Mouse (Mus musculus) intestine, postnatal 0 days (tissue): ENCODE results near the gene Gm10490. TPM values are rescaled to one million over a fixed set of nuclear protein-coding genes. Genes with fewer than 3 reads are reported as not detected.

Experiments
- ATAC-seq: fragments of 200-750 bp; cut with Nextera tagmentation; 2 replicates; pipeline ENCODE4 v1.8.0; 2017; ENCODE audit warnings: mild to moderate bottlenecking, moderate TSS enrichment, moderate library complexity
- H3K27ac ChIP-seq: fragments of 300-500 bp; sonication (generic); 2 replicates; pipeline ENCODE4 v1.5.1; 2014; ENCODE audit warnings: mild to moderate bottlenecking, low read depth, low read length, moderate library complexity
- H3K27me3 ChIP-seq: fragments of 300-500 bp; sonication (generic); replicated peaks from 2 replicates; pipeline ENCODE4 v1.6.1; 2014; ENCODE audit warnings: low read length, mixed read lengths; ENCODE audit not compliant: control insufficient read depth, insufficient read depth
- H3K36me3 ChIP-seq: fragments of 300-500 bp; sonication (generic); 2 replicates; pipeline ENCODE4 v1.6.1; 2014; ENCODE audit warnings: mild to moderate bottlenecking, moderate library complexity; ENCODE audit not compliant: control insufficient read depth, insufficient read depth
- H3K4me1 ChIP-seq: fragments of 300-500 bp; sonication (generic); replicated peaks from 2 replicates; pipeline ENCODE4 v1.6.1; 2014; ENCODE audit warnings: antibody characterized with exemption, low read length, mixed read lengths; ENCODE audit not compliant: control insufficient read depth, insufficient read depth
- H3K4me2 ChIP-seq: fragments of 300-500 bp; sonication (generic); replicated peaks from 2 replicates; pipeline ENCODE4 v1.6.1; 2014; ENCODE audit warnings: low read depth, mild to moderate bottlenecking, moderate library complexity
- H3K4me3 ChIP-seq: fragments of 300-500 bp; sonication (generic); 2 replicates; pipeline ENCODE4 v1.5.1; 2014; ENCODE audit warnings: low read depth, low read length
- H3K9ac ChIP-seq: fragments of 300-500 bp; sonication (generic); 2 replicates; pipeline ENCODE4 v1.6.1; 2014; ENCODE audit warnings: mild to moderate bottlenecking, low read depth, low read length
- H3K9me3 ChIP-seq: fragments of 300-500 bp; sonication (generic); 2 replicates; pipeline ENCODE4 v1.6.1; 2016; ENCODE audit warnings: mixed run types; ENCODE audit not compliant: control insufficient read depth
- CTCF ChIP-seq: sonication (generic); IDR thresholded peaks from 2 replicates; pipeline ENCODE4 v1.5.1; 2016; ENCODE audit warnings: low read depth, mild to moderate bottlenecking, control low read depth, antibody characterized with exemption, moderate library complexity
- WGBS: fragments of 180-500 bp; shearing (Covaris S2); extraction: QIAGEN DNeasy Blood & Tissue Kit; methylation state at CpG from one replicate; pipeline ENCODE4 v1.1.7; 2014; 5-methylcytosine and 5-hydroxymethylcytosine counted together
- polyA plus RNA-seq: library from polyadenylated mRNA; unstranded; fragments of >200 nt; fragmentation: Nextera tagmentation; extraction: Ambion mirVana; gene quantifications from 2 replicates; pipeline ENCODE4 v1.2.1, GENCODE M21; 2015

Gene Gm10490
- polyA plus RNA-seq, 1 experiment from 2014 or later = not detected

DNA sequence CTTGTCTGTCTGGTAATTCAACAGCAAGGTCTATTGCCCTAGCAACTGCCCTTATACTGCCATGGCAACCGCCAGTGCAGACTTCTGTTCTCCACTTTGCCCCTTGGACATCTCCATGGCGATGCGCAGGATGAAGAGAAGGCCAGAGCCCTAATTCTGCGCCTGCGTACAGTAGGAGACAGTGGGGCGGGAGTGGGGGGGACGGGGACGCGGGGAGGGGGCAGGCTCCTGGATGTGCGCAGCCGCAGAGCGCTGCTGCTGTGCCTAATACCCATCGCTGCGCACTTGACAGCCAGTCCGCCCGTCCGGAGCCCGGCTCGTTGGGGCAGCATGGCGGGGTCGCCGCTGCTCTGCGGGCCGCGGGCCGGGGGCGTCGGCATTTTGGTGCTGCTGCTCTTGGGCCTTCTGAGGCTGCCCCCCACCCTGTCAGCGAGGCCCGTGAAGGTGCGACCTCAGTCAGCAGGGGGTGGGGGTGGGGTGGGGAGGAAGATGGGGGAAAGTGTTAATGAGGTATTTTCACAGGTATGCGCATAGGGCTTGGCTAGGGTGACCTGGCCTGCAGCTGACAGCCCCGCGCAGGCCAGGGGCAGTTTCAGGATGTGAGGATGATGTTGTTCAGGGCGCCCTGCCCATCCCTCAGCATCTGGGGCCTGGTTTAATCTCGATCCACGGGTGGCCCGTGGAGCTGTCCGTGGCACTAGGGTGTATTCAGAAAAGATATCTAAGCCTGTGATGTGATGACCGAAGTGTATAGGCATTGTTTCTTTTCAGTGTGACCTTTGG, 10.4 kb downstream of the Gm10490 start, which contains the start of gene Pcsk1n:
TSS of gene Pcsk1n (plus strand) at position 222 of the 783 bp plus-strand sequence.
- 15% methylated on average over 39 of the region's 40 CpGs for WGBS
- Histone ChIP-seq H3K27me3 (peaks cover 33% of the 10 kb centered on the region), H3K27ac (no peak within 1 kb of the TSS), H3K36me3 (no peaks in the 10 kb centered on the region), H3K9ac (no peak within 1 kb of the TSS), H3K4me1 (no peaks in the 10 kb centered on the region), H3K4me2 (no peak within 1 kb of the TSS), H3K9me3 (no peaks in the 10 kb centered on the region), H3K4me3 (no peak within 1 kb of the TSS)
- ATAC-seq = no peak
- no peak for TF ChIP-seq CTCF

DNA sequence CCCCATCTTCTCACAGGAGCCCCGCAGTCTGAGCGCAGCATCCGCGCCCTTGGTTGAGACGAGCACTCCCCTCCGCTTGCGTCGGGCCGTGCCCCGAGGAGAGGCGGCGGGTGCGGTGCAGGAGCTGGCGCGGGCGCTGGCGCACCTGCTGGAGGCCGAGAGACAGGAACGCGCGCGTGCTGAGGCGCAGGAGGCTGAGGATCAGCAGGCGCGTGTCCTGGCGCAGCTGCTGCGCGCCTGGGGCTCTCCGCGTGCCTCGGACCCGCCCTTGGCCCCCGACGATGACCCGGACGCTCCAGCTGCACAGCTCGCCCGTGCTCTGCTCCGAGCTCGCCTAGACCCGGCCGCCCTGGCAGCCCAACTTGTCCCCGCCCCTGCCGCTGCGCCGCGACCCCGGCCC, 12.7 kb downstream of the Gm10490 start:
- Histone ChIP-seq H3K4me2 (peak overlapping the region; percentile 47), H3K36me3 (no peaks in the 10 kb centered on the region), H3K4me1 (no peaks in the 10 kb centered on the region), H3K27me3 (peaks cover 36% of the 10 kb centered on the region), H3K4me3 (peak overlapping the region; percentile 26), H3K27ac (no peak overlapping the region), H3K9ac (no peak overlapping the region), H3K9me3 (no peaks in the 10 kb centered on the region)
- no peak for TF ChIP-seq CTCF
- no peak for ATAC-seq
- 13% methylated on average over 47 of the region's 48 CpGs for WGBS

DNA sequence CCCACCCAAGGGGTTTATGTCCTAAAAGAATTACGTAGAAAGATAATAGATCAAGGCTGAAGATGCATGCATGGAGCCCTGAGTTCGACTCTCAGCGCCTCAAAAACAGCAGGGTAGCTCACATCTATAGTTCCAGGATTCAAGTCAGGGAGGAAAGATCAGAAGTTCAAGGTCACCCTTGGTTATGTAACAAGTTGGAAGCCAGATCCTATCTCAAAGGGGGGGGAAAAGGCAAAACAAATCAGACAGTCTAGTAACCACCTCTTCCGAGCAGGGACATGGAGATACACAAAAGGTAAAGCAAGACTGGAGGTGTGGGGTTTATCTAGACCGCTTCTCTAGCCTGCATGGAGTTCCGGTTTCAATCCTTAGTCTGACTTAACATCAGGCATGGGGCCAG, 16.9 kb downstream of the Gm10490 start:
- no peak for ATAC-seq
- Histone ChIP-seq H3K36me3 (peaks cover 2% of the 10 kb centered on the region; the same call in 1 of the 2 replicates), H3K9ac (no peak overlapping the region), H3K9me3 (no peaks in the 10 kb centered on the region), H3K27ac (no peak overlapping the region), H3K4me1 (no peaks in the 10 kb centered on the region), H3K4me3 (no peak overlapping the region), H3K4me2 (no peak overlapping the region), H3K27me3 (peaks cover 19% of the 10 kb centered on the region)
- TF ChIP-seq CTCF = no peak
- WGBS = 75% methylated on average over 6 of the region's 6 CpGs

DNA sequence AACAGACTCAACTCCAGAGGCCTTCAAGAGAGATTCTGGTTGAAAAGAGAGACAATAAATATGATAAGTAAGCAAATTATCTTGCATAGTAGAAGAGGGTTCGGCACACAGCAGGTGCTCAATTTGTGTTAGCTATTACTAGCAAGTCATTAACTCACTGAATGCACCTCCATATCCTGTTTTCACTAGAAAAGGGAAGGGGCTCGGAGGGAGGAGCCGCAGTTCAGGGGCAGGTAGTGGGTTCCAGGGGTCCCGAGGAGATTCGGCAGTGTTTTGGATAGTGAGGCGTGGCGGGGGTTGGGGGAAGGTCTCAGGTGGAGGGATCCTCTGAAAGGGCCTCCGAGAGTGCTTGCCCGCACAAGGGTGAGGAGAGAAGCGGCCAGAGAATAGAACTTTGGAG, 17.8 kb downstream of the Gm10490 start:
- Histone ChIP-seq H3K9me3 (no peaks in the 10 kb centered on the region), H3K27me3 (peaks cover 11% of the 10 kb centered on the region), H3K4me2 (no peak overlapping the region), H3K27ac (no peak overlapping the region), H3K9ac (no peak overlapping the region), H3K4me1 (no peaks in the 10 kb centered on the region), H3K36me3 (peaks cover 5% of the 10 kb centered on the region; the same call in 1 of the 2 replicates), H3K4me3 (no peak overlapping the region)
- no peak for ATAC-seq
- no peak for TF ChIP-seq CTCF
- 34% methylated on average over 10 of the region's 10 CpGs for WGBS

DNA sequence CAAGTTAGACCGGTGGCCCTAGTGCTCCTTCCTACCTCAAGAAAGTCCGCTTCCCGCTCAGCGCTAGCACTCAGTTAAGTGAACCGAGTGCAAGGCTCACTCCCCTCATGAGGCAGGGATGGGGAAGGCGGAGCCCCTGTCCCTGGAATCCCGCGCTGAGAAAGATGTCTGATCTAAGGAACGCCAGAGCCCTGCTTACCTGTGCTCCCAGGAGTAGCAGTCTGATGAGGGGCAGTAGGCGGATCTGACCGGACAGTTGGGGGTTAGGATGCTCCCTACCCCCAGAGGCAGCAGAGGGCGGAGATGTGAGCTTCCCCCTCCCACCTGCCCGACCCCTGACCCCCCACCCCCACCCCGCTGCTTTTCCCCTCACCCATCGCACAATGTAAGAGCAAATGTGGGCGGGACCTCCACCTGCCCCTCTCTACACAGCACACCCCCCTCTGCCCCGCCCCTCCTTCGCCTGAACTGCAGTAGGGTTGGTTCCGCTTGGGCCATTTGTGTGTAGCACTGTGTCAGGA, 19.0 kb downstream of the Gm10490 start, which contains the start of gene Eras:
TSS of gene Eras (minus strand) at position 338 of the 521 bp plus-strand sequence.
- Histone ChIP-seq H3K4me3 (0 out of 2 replicates have a peak within 1 kb of the TSS, but pooled peaks have one; percentile 2), H3K4me2 (no peak within 1 kb of the TSS), H3K9ac (no peak within 1 kb of the TSS), H3K27me3 (0 out of 2 replicates have a peak, but pooled peaks cover 2% of the 10 kb centered on the region), H3K4me1 (no peaks in the 10 kb centered on the region), H3K36me3 (peaks cover 5% of the 10 kb centered on the region; the same call in 1 of the 2 replicates), H3K9me3 (no peaks in the 10 kb centered on the region), H3K27ac (no peak within 1 kb of the TSS)
- no peak for TF ChIP-seq CTCF
- WGBS = 23% methylated on average over 18 of the region's 19 CpGs
- ATAC-seq = no peak

DNA sequence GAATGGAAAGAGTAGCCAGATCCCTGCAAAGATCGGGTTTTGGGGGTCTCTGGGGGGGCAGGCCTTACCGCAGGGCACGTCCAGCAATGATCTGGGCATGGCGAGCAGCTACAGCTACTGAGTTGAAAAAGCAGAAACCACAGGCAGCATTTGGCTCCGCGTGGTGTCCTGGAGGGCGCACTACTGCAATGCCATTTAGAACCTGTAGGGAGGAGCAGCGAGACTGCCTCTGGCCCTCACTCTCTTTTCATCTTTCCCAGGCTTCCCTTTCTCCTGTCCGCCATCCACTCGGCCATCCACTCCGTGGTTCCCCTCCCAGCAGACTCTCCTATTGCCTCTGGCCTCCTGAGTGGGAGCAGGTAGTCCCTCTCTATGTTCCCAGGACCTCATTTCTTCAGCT, 27.5 kb downstream of the Gm10490 start:
- no peak for ATAC-seq
- Histone ChIP-seq H3K4me1 (no peaks in the 10 kb centered on the region), H3K9me3 (no peaks in the 10 kb centered on the region), H3K27me3 (no peaks in the 10 kb centered on the region), H3K9ac (no peak overlapping the region), H3K36me3 (no peaks in the 10 kb centered on the region; the same call in 1 of the 2 replicates), H3K27ac (no peak overlapping the region), H3K4me2 (no peak overlapping the region), H3K4me3 (no peak overlapping the region)
- WGBS = 64% methylated on average over 10 of the region's 11 CpGs
- peak; percentile 47 for TF ChIP-seq CTCF
